Mouse (Mus musculus): ENCODE results near the gene Rbm39.
"Not testable (repeated sequence)": the region's sequence is repeated elsewhere in the genome, so short reads cannot be mapped to it uniquely, and the experiment has no call there.

Gene Rbm39

GRCm38 (mm10) chr2:156180824-156181590 is 969 bp upstream of the Rbm39 start:
- no peak for DNase-seq (ENCODE audit: low spot score in 2 of 2)

GRCm38 (mm10) chr2:156179796-156180093 is 293 bp downstream of the Rbm39 start:
- no peak for DNase-seq (ENCODE audit: low spot score in 2 of 2)

DNA sequence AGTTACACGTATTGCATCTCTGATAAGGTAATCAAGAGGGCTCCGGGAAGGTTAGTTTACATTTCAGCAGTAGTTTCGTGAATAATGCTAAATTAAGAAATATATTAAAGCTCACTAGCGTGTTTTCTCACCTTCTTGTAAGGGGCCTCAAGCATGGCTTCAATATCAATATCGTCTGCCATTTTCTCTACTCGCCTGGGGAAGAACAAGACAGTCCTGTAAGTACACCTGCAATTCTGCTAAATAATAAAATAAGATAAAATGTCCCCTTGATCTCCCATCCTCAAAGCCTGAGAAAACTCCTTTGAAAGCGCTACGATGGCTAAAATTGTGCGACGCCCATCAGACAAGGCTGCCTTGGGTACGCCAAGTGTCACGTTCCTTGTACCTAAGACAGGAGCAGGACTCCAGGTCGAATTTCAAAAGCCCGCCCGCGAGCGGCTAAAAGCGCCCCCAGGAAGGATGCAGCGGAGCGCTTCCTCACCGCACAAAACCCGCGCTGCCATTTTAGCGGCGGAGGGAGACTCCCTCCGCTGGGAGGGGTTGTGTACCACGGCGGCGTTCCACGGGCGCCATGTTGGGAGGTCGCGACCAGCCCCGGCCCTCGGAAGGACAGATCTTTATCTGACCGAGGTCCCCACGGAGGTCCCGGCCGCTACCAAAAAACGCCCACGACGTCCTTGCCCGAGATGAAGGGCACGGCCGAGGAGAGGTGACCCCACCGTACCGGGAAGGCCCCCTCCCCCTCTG is 817 bp downstream of the Rbm39 start:
- peak in 1 of 2 experiments; percentile 70 for DNase-seq (ENCODE audit: low spot score in 2 of 2)

DNA sequence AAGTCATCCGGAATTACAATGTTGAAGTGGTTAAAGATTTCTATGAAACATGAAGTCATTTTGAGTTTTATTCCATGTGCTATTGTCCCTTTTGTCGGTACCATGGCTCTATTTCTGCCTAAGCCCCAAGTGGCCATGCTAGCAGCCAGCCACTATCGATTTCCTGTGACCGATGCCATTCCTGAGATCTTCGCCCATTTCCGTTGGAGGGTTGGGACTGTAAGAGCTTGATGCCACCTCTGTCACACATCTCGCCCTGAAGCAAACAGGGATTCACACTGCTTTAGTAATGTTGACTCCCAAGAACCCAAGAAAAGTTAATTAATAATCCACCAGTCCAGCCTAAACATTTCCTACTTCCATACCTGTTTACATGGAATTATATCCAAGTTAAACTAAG is 2.4 kb downstream of the Rbm39 start:
- DNase-seq (ENCODE audit: low spot score in 2 of 2), result no peak

DNA sequence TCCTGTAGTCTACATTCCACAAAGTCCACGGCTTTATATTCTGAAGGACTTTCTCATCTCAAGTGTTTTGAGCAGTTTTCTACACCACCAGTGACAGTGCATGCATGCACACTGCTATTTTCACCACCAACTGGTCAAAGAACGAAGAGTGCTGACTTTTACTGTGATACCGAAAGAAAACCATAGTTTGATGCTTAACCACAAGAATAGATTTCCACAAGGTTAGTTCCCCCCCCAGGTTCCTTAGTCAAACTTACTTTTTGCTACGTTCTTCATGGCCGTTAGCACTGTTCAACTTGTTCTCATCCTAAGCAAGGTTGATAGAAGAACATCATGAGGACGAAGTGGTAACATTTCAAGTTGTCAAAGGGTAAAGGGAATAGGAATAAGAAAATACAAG is 3.0 kb downstream of the Rbm39 start:
- DNase-seq (ENCODE audit: low spot score in 2 of 2), result no peak

DNA sequence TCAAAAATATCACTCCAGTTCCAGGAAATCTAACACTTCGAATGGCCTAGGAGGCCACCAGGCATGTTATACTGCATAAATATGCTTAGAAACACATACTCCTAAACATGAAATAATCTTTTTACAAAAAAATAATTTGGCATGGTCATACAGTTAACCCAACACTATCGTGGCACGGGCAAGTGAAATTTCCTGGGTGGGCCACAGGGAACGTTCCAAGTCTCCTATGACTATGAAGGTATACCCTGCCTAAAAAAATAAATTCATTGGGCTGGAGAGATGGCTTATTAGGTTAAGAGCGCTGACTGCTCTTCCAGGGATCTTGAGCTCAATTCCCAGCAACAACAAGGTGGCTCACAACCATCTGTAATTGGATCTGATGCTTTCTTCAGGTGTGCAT is 13.5 kb downstream of the Rbm39 start:
- DNase-seq (ENCODE audit: low spot score in 2 of 2), result no peak

- no peak for DNase-seq (ENCODE audit: low spot score in 2 of 2)
These were observed 14.6 kb downstream of the Rbm39 start for GRCm38 (mm10) chr2:156165478-156165877.

DNA sequence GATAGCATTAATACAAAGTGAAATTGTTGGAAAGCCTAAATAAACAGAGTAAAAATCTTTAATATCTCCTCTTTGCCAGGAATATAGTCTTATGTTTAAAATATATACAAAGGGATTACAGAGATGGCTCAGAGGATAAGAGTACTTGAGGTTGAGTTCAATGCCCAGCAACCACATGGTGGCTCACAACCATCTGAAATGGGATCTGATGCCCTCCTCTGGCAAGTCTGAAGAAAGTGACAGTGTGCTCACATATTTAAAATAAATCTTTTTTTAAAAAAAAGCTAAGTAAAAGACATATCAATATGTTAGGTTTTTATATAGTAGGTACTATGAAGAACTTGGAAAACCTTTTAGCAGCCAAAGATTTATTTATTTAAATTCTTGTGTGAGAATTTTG is 28.5 kb downstream of the Rbm39 start:
- DNase-seq (ENCODE audit: low spot score in 2 of 2), result no peak

DNA sequence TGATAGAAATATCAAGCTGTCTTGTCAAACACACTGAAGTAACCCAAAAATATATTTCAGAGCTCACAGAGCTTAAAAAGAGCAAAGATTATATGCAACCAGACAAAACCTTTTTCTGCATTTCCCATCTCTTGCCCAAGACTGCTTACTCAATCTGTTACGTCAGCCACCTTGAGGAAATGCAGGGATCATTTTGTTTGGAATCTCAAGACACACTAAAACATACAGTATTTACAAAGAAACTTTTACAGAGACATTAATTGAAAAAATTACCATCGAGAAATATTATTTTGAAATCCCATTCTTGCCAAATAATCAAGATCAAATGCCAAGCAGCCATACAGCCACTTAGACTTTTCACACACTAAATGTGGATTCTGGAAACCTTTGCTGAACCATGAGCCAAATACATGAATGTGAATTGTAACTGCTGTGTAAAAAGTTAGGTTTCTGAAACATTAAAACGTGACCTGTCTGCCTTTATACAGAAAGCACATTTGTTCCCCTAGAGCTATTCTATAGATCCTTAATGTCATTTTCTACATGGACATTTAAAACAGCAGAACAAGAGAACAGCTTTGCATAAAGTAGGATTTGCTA is 32.6 kb downstream of the Rbm39 start:
- DNase-seq (ENCODE audit: low spot score in 2 of 2), result no peak

- DNase-seq (ENCODE audit: low spot score in 2 of 2), result no peak
These were observed 33.6 kb downstream of the Rbm39 start for GRCm38 (mm10) chr2:156146272-156146989.

DNA sequence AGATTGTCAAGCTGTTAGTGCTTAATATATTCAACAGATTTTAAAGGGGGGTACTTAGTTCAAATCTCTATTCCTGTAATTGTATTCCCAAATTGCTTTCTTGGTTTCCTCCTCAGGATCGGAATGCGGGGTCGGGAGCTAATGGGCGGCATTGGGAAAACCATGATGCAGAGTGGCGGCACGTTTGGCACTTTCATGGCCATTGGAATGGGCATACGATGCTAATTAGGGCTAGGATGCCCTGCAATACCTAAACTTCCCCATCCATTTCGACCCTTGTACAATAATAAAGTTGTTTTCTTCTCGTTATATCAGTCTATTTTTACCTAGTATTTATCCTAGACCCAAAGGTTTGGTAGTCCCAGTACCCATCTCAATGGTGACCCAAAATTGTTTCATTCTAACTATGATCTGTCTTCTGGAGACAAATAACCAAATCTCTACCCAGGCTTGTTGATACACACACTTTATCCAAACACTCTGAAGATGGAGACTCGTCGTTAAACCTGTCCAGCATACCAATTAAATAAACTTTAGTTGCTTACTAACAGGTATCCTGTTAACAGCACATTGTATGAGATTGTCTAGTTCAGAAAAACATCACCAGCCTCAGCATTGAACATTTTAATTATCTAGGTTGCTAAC is 34.4 kb downstream of the Rbm39 start:
- DNase-seq (ENCODE audit: low spot score in 2 of 2), result no peak

DNA sequence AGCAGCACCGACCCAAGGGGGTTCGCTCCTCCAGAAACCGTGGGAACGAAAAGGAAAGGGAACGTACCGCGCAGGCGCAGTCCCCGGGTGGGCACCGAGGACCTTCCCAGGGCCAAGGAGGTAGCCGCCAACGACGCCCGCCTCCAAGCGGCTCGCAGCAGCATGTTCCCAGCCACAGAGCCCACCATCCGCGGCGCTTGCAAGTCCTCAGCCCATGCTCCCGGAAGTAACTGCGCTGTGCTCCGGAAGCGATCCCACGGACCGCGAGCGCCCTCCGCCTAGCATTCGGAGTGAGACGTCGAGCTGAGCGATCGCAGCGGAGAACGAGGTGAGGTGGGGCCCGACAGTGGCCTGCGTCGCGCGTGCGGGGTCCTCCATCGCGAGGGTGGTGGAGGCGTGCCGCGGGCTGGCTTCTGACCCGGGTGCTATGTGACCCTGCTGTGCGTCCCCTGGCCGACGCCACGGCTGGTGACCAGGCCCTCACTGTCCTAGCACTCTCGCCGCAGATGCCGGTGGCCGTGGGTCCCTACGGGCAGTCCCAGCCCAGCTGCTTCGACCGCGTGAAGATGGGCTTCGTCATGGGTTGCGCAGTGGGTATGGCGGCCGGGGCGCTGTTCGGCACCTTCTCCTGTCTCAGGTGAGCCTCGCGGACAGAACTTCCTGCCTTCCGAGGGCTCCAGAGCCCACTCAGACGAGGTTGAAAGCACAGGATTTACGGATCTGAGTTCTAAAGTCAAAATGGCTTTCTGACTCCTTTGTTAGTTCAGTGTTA is 35.9 kb downstream of the Rbm39 start, which contains the start of the genes Romo1 and Nfs1:
Gene Romo1, plus strand, starts transcription at position 87 of the 772 bp plus-strand sequence.
Gene Nfs1, minus strand, starts transcription at position 234 of the 772 bp plus-strand sequence.
- peak; percentile 79 to 90 for DNase-seq (ENCODE audit: low spot score in 2 of 2)

DNA sequence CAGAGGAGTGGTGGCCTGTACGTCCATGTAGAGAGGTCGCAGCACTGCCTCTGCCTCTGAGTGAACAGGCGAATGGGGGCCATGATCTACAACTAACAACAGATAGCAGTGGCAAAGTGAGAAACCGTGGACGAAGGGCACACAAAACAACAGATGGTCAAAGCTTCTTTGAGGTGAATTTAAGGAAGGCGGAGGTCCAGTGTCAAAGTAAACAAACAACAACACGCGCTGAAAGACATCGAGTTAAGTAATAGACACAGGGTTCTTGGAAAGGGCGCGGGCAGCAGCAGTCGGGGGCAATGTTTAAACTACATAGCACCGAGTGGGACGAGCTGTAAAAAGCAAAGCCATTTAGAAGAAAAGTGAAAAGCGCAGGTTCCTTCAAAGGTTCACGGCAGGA is 36.7 kb downstream of the Rbm39 start:
- DNase-seq (ENCODE audit: low spot score in 2 of 2), result no peak

GRCm38 (mm10) chr2:156142820-156143219 is 37.2 kb downstream of the Rbm39 start:
- no peak for DNase-seq (ENCODE audit: low spot score in 2 of 2)

DNA sequence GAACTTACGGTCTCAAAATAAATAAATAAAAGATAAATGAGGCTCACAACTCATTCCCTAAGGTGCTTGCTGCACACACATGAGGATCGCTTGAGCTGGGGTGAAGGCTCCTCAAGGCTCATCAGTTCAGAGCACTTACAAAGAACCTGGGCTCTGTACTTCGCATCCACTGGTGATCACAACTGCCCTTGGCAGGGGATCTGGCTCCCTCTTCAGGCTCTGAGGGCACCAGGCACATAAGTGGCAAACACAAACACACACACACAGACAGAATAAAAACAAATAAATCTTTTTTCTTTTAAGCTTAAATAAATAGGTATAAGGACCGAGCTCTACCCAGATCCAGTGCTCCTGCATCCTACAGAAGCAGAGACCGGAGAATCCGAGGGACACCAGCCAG is 44.3 kb downstream of the Rbm39 start:
- DNase-seq (ENCODE audit: low spot score in 2 of 2), result no peak

DNA sequence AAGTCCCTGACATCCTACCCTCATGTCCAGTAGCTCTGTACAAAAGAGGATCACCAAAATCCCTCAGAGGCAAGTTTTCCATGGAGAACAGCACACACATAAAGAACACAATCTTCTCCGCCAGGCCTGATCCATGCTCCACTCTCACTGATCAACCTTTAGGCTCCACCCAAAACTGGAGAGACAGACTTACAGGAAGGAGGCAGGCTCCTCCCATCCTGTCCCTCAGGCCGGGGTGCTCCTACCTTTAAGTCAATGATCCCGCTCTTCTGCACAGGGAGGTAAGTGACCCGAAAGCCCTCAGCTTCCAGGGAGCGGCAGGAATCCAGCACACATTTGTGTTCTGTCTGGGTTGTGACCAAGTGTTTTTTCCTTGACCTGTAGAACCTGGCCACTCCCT is 45.9 kb downstream of the Rbm39 start:
- DNase-seq (ENCODE audit: low spot score in 2 of 2), result no peak

DNA sequence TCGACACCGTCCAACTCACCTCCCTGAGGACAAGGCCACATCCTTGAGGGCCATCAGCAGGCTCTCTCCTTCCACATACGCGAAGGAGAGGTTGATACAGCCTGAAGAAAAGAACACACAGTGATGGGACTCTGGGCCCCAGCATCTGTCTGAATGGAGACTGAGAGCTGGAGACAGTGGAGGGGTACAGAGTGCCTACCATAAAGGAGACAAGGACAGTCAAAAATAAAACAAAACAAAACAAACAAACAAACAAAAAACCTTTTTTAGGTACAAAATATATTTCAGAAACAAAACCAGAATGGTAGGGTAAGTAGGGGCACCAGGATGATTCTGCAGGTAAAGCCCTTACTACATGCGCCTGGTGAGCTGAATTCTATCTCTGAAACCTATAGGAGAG is 53.0 kb downstream of the Rbm39 start, which contains the start of gene Gm28036:
Gene Gm28036, minus strand, starts transcription at position 101 of the 400 bp plus-strand sequence.
- DNase-seq (ENCODE audit: low spot score in 2 of 2), result no peak

DNA sequence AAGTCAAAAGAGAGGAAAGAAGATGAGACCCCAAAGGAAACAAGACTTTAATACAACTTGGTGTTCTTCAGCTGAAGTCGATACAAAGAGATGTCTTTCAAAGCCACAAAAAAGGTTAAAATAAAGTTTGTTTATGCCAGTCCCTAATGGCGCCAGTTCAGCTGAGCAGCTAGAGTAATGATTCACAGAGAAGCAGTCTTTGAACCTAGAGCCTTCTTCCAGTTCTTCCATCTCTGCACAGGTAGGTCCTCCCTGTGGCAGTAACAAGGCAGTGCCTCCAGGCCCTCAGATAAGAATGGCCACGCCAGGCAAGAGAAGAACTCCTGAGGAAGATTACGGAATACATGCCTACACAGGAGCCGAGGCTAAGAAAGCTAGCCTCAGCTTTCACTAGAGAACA is 56.3 kb downstream of the Rbm39 start:
- no peak for DNase-seq (ENCODE audit: low spot score in 2 of 2)

DNA sequence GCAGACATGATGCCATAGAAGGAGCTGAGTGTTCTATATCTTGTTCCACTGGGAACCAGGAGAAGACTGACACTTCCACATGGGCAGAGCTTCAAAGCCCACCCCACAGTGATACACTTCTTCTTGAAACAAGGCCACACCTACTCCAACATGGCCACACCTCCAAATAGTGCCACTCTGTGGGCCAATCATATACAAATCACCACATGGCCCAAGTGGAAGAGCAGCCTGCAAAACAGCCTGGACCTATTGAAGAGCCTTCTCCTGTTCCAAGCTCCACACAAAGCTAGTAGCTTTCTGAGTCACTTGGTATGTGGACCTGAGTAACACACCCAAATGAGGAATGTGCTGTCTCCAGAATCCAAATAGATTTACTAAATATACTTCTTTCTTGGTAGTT is 60.5 kb downstream of the Rbm39 start:
- DNase-seq (ENCODE audit: low spot score in 2 of 2), result no peak

DNA sequence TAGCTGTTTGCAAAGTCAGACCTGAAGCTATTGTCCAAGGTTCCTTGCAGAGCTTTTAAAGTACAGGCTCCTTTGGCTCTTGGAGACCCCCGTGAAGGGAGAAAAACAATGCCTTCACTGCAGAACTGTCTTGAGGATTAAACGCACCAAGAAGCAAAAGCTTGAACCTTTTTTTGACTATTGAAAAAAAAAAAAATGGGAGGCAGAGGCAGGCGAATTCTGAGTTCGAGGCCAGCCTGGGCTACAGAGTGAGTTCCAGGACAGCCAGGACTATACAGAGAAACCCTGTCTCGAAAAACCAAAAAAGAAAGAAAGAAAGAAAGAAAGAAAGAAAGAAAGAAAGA is 68.0 kb downstream of the Rbm39 start:
- not testable (repeated sequence) for DNase-seq (ENCODE audit: low spot score in 2 of 2)

All from urinary bladder, adult 18-20 months (tissue).